Mouse (Mus musculus): Measurements from ENCODE around the gene Cacnb4. TPM values are rescaled to one million over a fixed set of nuclear protein-coding genes. Genes with fewer than 3 reads are reported as not detected.

Cacnb4 gene
- total and polyA plus RNA-seq, 3 experiments = not detected

DNA sequence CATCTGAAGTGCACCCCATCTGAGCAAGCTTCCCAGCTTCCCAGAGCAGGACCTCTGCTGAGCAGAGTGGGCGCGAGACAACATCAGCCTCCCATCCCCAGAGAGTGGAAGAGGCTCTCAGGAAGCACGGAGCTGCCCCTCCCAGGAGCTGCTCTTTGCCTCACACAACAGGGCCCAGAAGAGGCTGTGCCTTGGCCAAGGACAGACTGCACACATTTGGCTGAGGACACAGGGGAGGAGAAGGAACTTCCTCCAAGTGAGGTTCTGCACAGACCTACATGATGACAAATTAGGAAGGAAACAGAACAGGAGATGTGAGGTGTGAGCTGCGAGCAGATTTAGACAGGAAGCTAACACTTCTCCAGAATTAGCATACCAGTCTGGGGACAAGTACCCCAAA lies 38.4 kb downstream of the Cacnb4 start:
- Histone ChIP-seq H3K9ac (ENCODE audit: control insufficient read depth, low read depth, low read length, poor library complexity, severe bottlenecking) (no peak overlapping the region), H3K4me3 (ENCODE audit: control insufficient read depth in 1 of 2, insufficient read depth in 1 of 2, low read depth in 2 of 2, low read length in 2 of 2) (no peak overlapping the region), H3K27ac (ENCODE audit: control insufficient read depth, low read depth, low read length) (no peak overlapping the region), H3K27me3 (ENCODE audit: control insufficient read depth in 1 of 2, insufficient read depth in 2 of 2, low read length in 2 of 2) (no peaks in the 10 kb centered on the region; a peak in 1 of 4 replicates), H3K4me1 (ENCODE audit: control insufficient read depth in 1 of 2, insufficient read depth in 2 of 2, low read length in 2 of 2) (peaks cover 0 to 5% of the 10 kb centered on the region in 2 experiments; a peak in 1 of 4 replicates), H3K79me2 (ENCODE audit: control insufficient read depth, insufficient read depth, low read length, poor library complexity) (no peaks in the 10 kb centered on the region), H3K36me3 (ENCODE audit: control insufficient read depth in 1 of 2, insufficient read depth in 2 of 2, low read length in 2 of 2) (no peaks in the 10 kb centered on the region), H3K9me3 (replicated peaks; ENCODE audit: insufficient read depth, low read length) (no peaks in the 10 kb centered on the region)
- no peak for TF ChIP-seq NRF1 (IDR thresholded peaks at IDR 0.05; ENCODE audit: insufficient read depth, low read depth, low read length, poor library complexity, severe bottlenecking)
- TF ChIP-seq KAT2A (conservative IDR thresholded peaks at IDR 0.05; ENCODE audit: low read depth, low read length) = no peak
- TF ChIP-seq ELF1 (IDR thresholded peaks at IDR 0.05; ENCODE audit: low read depth, low read length) = no peak
- TF ChIP-seq MXI1 (IDR thresholded peaks at IDR 0.05; ENCODE audit: low read depth, low read length) = no peak
- no peak for TF ChIP-seq CHD2 (IDR thresholded peaks at IDR 0.05; ENCODE audit: low read length)
- no peak for TF ChIP-seq EP300 (IDR thresholded peaks at IDR 0.05; ENCODE audit: low read depth in 1 of 2, low read length in 2 of 2)
- TF ChIP-seq RCOR1 (IDR thresholded peaks at IDR 0.05; ENCODE audit: low read depth, low read length) = no peak
- no peak for TF ChIP-seq USF2 (IDR thresholded peaks at IDR 0.05; ENCODE audit: borderline replicate concordance in 1 of 2, insufficient read depth in 1 of 2, low read depth in 1 of 2, low read length in 2 of 2)
- no peak for TF ChIP-seq SIN3A (IDR thresholded peaks at IDR 0.05; ENCODE audit: low read length)
- TF ChIP-seq POLR2AphosphoS5 (IDR thresholded peaks at IDR 0.05; ENCODE audit: borderline replicate concordance, low read depth, low read length) = no peak
- TF ChIP-seq CTCF (IDR thresholded peaks at IDR 0.05 in 2 of 3, conservative IDR thresholded peaks at IDR 0.05 in 1 of 3; ENCODE audit: control insufficient read depth in 1 of 3, insufficient read depth in 1 of 3, low read depth in 2 of 3, low read length in 3 of 3, poor library complexity in 1 of 3, severe bottlenecking in 1 of 3) = no peak
- no peak for TF ChIP-seq MEF2A (IDR thresholded peaks at IDR 0.05; ENCODE audit: extremely low read depth, insufficient replicate concordance, low read depth, low read length, poor library complexity, severe bottlenecking)
- DNase-seq (ENCODE audit: low read depth, low spot score) = peak; percentile 16

GRCm38 (mm10) chr2:52636051-52636450 lies 40.6 kb downstream of the Cacnb4 start:
- Histone ChIP-seq H3K4me3 (ENCODE audit: control insufficient read depth in 1 of 2, insufficient read depth in 1 of 2, low read depth in 2 of 2, low read length in 2 of 2) (no peak overlapping the region), H3K36me3 (ENCODE audit: control insufficient read depth in 1 of 2, insufficient read depth in 2 of 2, low read length in 2 of 2) (no peaks in the 10 kb centered on the region), H3K79me2 (ENCODE audit: control insufficient read depth, insufficient read depth, low read length, poor library complexity) (no peaks in the 10 kb centered on the region), H3K9me3 (replicated peaks; ENCODE audit: insufficient read depth, low read length) (no peaks in the 10 kb centered on the region), H3K9ac (ENCODE audit: control insufficient read depth, low read depth, low read length, poor library complexity, severe bottlenecking) (no peak overlapping the region), H3K4me1 (ENCODE audit: control insufficient read depth in 1 of 2, insufficient read depth in 2 of 2, low read length in 2 of 2) (peaks cover 0 to 5% of the 10 kb centered on the region in 2 experiments; a peak in 1 of 4 replicates), H3K27me3 (ENCODE audit: control insufficient read depth in 1 of 2, insufficient read depth in 2 of 2, low read length in 2 of 2) (no peaks in the 10 kb centered on the region; a peak in 1 of 4 replicates), H3K27ac (ENCODE audit: control insufficient read depth, low read depth, low read length) (no peak overlapping the region)
- TF ChIP-seq CHD2 (IDR thresholded peaks at IDR 0.05; ENCODE audit: low read length) (no peak), GATA1 (IDR thresholded peaks at IDR 0.05; ENCODE audit: low read depth, low read length) (no peak), MXI1 (IDR thresholded peaks at IDR 0.05; ENCODE audit: low read depth, low read length) (no peak), ZMIZ1 (IDR thresholded peaks at IDR 0.05; ENCODE audit: low read depth, low read length) (no peak), GABPA (IDR thresholded peaks at IDR 0.05; ENCODE audit: low read depth, low read length) (no peak), ZNF384 (IDR thresholded peaks at IDR 0.05; ENCODE audit: low read depth, low read length) (no peak), USF1 (IDR thresholded peaks at IDR 0.05; ENCODE audit: low read depth, low read length) (no peak), RCOR1 (IDR thresholded peaks at IDR 0.05; ENCODE audit: low read depth, low read length) (no peak), POLR2AphosphoS2 (IDR thresholded peaks at IDR 0.05; ENCODE audit: low read length) (no peak), NELFE (IDR thresholded peaks at IDR 0.05; ENCODE audit: low read depth, low read length) (no peak), MEF2A (IDR thresholded peaks at IDR 0.05; ENCODE audit: extremely low read depth, insufficient replicate concordance, low read depth, low read length, poor library complexity, severe bottlenecking) (no peak), E2F4 (IDR thresholded peaks at IDR 0.05; ENCODE audit: borderline replicate concordance, low read depth, low read length) (no peak), POLR2A (IDR thresholded peaks at IDR 0.05; ENCODE audit: control insufficient read depth in 1 of 2, insufficient read depth in 1 of 2, low read depth in 1 of 2, low read length in 2 of 2, poor library complexity in 1 of 2) (no peak), HCFC1 (IDR thresholded peaks at IDR 0.05; ENCODE audit: low read depth, low read length) (no peak), UBTF (IDR thresholded peaks at IDR 0.05; ENCODE audit: borderline replicate concordance, insufficient read depth, low read depth, low read length) (no peak), POLR2AphosphoS5 (IDR thresholded peaks at IDR 0.05; ENCODE audit: borderline replicate concordance, low read depth, low read length) (no peak), MAFK (IDR thresholded peaks at IDR 0.05; ENCODE audit: borderline replicate concordance, low read depth, low read length) (no peak), JUND (IDR thresholded peaks at IDR 0.05; ENCODE audit: low read depth, low read length) (no peak), ELF1 (IDR thresholded peaks at IDR 0.05; ENCODE audit: low read depth, low read length) (no peak)
- no peak for DNase-seq (ENCODE audit: low read depth, low spot score)

Measured in MEL (cell line).